Mouse (Mus musculus): ENCODE data around the gene Caskin2. TPM values are rescaled to one million over a fixed set of nuclear protein-coding genes. Genes with fewer than 3 reads are reported as not detected.

The Caskin2 gene
- polyA plus RNA-seq, 1 experiment from 2014 or later, result 11.0 TPM

GRCm38 (mm10) chr11:115832523-115832922 lies 19.1 kb upstream of the Caskin2 start:
- Histone ChIP-seq H3K36me3 (replicated peaks; ENCODE audit: control insufficient read depth, insufficient read depth) (no peaks in the 10 kb centered on the region), H3K27ac (no peak overlapping the region), H3K4me2 (replicated peaks) (no peak overlapping the region), H3K4me1 (replicated peaks; ENCODE audit: control insufficient read depth, insufficient read depth, low read length) (no peaks in the 10 kb centered on the region), H3K27me3 (ENCODE audit: control insufficient read depth, insufficient read depth, low read length) (peaks cover 16% of the 10 kb centered on the region), H3K4me3 (replicated peaks; ENCODE audit: low read length) (no peak overlapping the region), H3K9ac (no peak overlapping the region), H3K9me3 (ENCODE audit: control insufficient read depth, low read length) (no peaks in the 10 kb centered on the region)
- WGBS, result 10% methylated on average over 8 of the region's 8 CpGs
- ATAC-seq (ENCODE audit: low FRiP score) (no peak), DNase-seq (ENCODE audit: low spot score) (no peak)

GRCm38 (mm10) chr11:115832064-115832463 lies 18.6 kb upstream of the Caskin2 start:
- 73% methylated on average over 6 of the region's 6 CpGs for WGBS
- H3K4me1 ChIP-seq (replicated peaks; ENCODE audit: control insufficient read depth, insufficient read depth, low read length), result no peaks in the 10 kb centered on the region
- peaks cover 16% of the 10 kb centered on the region for H3K27me3 ChIP-seq (ENCODE audit: control insufficient read depth, insufficient read depth, low read length)
- no peak overlapping the region for H3K4me3 ChIP-seq (replicated peaks; ENCODE audit: low read length)
- no peaks in the 10 kb centered on the region for H3K36me3 ChIP-seq (replicated peaks; ENCODE audit: control insufficient read depth, insufficient read depth)
- H3K4me2 ChIP-seq (replicated peaks), result no peak overlapping the region
- no peak for DNase-seq (ENCODE audit: low spot score)
- H3K9me3 ChIP-seq (ENCODE audit: control insufficient read depth, low read length), result no peaks in the 10 kb centered on the region
- no peak overlapping the region for H3K9ac ChIP-seq
- ATAC-seq (ENCODE audit: low FRiP score), result no peak
- no peak overlapping the region for H3K27ac ChIP-seq

GRCm38 (mm10) chr11:115831518-115831917 lies 18.1 kb upstream of the Caskin2 start:
- H3K4me1 ChIP-seq (replicated peaks; ENCODE audit: control insufficient read depth, insufficient read depth, low read length), result no peaks in the 10 kb centered on the region
- no peak overlapping the region for H3K27ac ChIP-seq
- no peak for ATAC-seq (ENCODE audit: low FRiP score)
- no peak overlapping the region for H3K9ac ChIP-seq
- 56% methylated on average over 3 of the region's 3 CpGs for WGBS
- DNase-seq (ENCODE audit: low spot score), result no peak
- H3K4me2 ChIP-seq (replicated peaks), result no peak overlapping the region
- no peaks in the 10 kb centered on the region for H3K9me3 ChIP-seq (ENCODE audit: control insufficient read depth, low read length)
- H3K36me3 ChIP-seq (replicated peaks; ENCODE audit: control insufficient read depth, insufficient read depth), result no peaks in the 10 kb centered on the region
- peaks cover 16% of the 10 kb centered on the region for H3K27me3 ChIP-seq (ENCODE audit: control insufficient read depth, insufficient read depth, low read length)
- H3K4me3 ChIP-seq (replicated peaks; ENCODE audit: low read length), result no peak overlapping the region

- Histone ChIP-seq H3K36me3 (replicated peaks; ENCODE audit: control insufficient read depth, insufficient read depth) (no peaks in the 10 kb centered on the region), H3K27ac (no peak overlapping the region), H3K27me3 (ENCODE audit: control insufficient read depth, insufficient read depth, low read length) (peaks cover 21% of the 10 kb centered on the region), H3K9ac (no peak overlapping the region), H3K4me2 (replicated peaks) (no peak overlapping the region), H3K9me3 (ENCODE audit: control insufficient read depth, low read length) (no peaks in the 10 kb centered on the region), H3K4me1 (replicated peaks; ENCODE audit: control insufficient read depth, insufficient read depth, low read length) (no peaks in the 10 kb centered on the region), H3K4me3 (replicated peaks; ENCODE audit: low read length) (no peak overlapping the region)
- DNase-seq (ENCODE audit: low spot score) (no peak), ATAC-seq (ENCODE audit: low FRiP score) (no peak)
- WGBS, result 21% methylated on average over 25 of the region's 25 CpGs
Observed at GRCm38 (mm10) chr11:115830550-115831325, 17.3 kb upstream of the Caskin2 start.

- no peaks in the 10 kb centered on the region for H3K36me3 ChIP-seq (replicated peaks; ENCODE audit: control insufficient read depth, insufficient read depth)
- DNase-seq (ENCODE audit: low spot score), result no peak
- H3K4me3 ChIP-seq (replicated peaks; ENCODE audit: low read length), result no peak overlapping the region
- peaks cover 38% of the 10 kb centered on the region for H3K27me3 ChIP-seq (ENCODE audit: control insufficient read depth, insufficient read depth, low read length)
- ATAC-seq (ENCODE audit: low FRiP score), result no peak
- H3K9me3 ChIP-seq (ENCODE audit: control insufficient read depth, low read length), result no peaks in the 10 kb centered on the region
- 64% methylated on average over 4 of the region's 4 CpGs for WGBS
- H3K9ac ChIP-seq, result no peak overlapping the region
- H3K4me1 ChIP-seq (replicated peaks; ENCODE audit: control insufficient read depth, insufficient read depth, low read length), result peaks cover 4% of the 10 kb centered on the region; the same call in 1 of the 2 replicates
- H3K27ac ChIP-seq, result no peak overlapping the region
- no peak overlapping the region for H3K4me2 ChIP-seq (replicated peaks)
Observed at GRCm38 (mm10) chr11:115829036-115829435, 15.6 kb upstream of the Caskin2 start.

GRCm38 (mm10) chr11:115827624-115828023 lies 14.2 kb upstream of the Caskin2 start:
- Histone ChIP-seq H3K4me2 (replicated peaks) (no peak overlapping the region), H3K9me3 (ENCODE audit: control insufficient read depth, low read length) (no peaks in the 10 kb centered on the region), H3K4me3 (replicated peaks; ENCODE audit: low read length) (no peak overlapping the region), H3K4me1 (replicated peaks; ENCODE audit: control insufficient read depth, insufficient read depth, low read length) (peaks cover 11% of the 10 kb centered on the region; the same call in 1 of the 2 replicates), H3K9ac (no peak overlapping the region), H3K27me3 (ENCODE audit: control insufficient read depth, insufficient read depth, low read length) (peaks cover 41% of the 10 kb centered on the region), H3K27ac (no peak overlapping the region), H3K36me3 (replicated peaks; ENCODE audit: control insufficient read depth, insufficient read depth) (peaks cover 5% of the 10 kb centered on the region; the same call in 1 of the 2 replicates)
- WGBS, result 88% methylated on average over 6 of the region's 6 CpGs
- ATAC-seq (ENCODE audit: low FRiP score), result no peak
- no peak for DNase-seq (ENCODE audit: low spot score)

- H3K27me3 ChIP-seq (ENCODE audit: control insufficient read depth, insufficient read depth, low read length), result peaks cover 41% of the 10 kb centered on the region
- DNase-seq (ENCODE audit: low spot score) (no peak), ATAC-seq (ENCODE audit: low FRiP score) (no peak)
- peaks cover 15% of the 10 kb centered on the region for H3K36me3 ChIP-seq (replicated peaks; ENCODE audit: control insufficient read depth, insufficient read depth)
- no peaks in the 10 kb centered on the region for H3K9me3 ChIP-seq (ENCODE audit: control insufficient read depth, low read length)
- H3K9ac ChIP-seq, result no peak overlapping the region
- H3K4me1 ChIP-seq (replicated peaks; ENCODE audit: control insufficient read depth, insufficient read depth, low read length), result peaks cover 11% of the 10 kb centered on the region; the same call in 1 of the 2 replicates
- H3K27ac ChIP-seq, result no peak overlapping the region
- 43% methylated on average over 5 of the region's 5 CpGs for WGBS
- H3K4me2 ChIP-seq (replicated peaks), result no peak overlapping the region
- no peak overlapping the region for H3K4me3 ChIP-seq (replicated peaks; ENCODE audit: low read length)
Observed at GRCm38 (mm10) chr11:115826487-115826886, 13.0 kb upstream of the Caskin2 start.

- no peaks in the 10 kb centered on the region for H3K9me3 ChIP-seq (ENCODE audit: control insufficient read depth, low read length)
- WGBS, result 21% methylated on average over 11 of the region's 11 CpGs
- H3K4me1 ChIP-seq (replicated peaks; ENCODE audit: control insufficient read depth, insufficient read depth, low read length), result peaks cover 11% of the 10 kb centered on the region; the same call in 1 of the 2 replicates
- H3K4me2 ChIP-seq (replicated peaks), result peak overlapping the region; percentile 97
- H3K36me3 ChIP-seq (replicated peaks; ENCODE audit: control insufficient read depth, insufficient read depth), result peaks cover 32% of the 10 kb centered on the region
- H3K4me3 ChIP-seq (replicated peaks; ENCODE audit: low read length), result peak overlapping the region; percentile 57
- ATAC-seq (ENCODE audit: low FRiP score), result no peak
- peaks cover 27% of the 10 kb centered on the region for H3K27me3 ChIP-seq (ENCODE audit: control insufficient read depth, insufficient read depth, low read length)
- H3K27ac ChIP-seq, result no peak overlapping the region
- no peak for DNase-seq (ENCODE audit: low spot score)
- H3K9ac ChIP-seq, result no peak overlapping the region
Observed at GRCm38 (mm10) chr11:115824813-115825212, 11.4 kb upstream of the Caskin2 start.

- peak within 1 kb of the TSS; percentile 57 for H3K4me3 ChIP-seq (replicated peaks; ENCODE audit: low read length)
- H3K27ac ChIP-seq, result no peak within 1 kb of the TSS
- ATAC-seq (ENCODE audit: low FRiP score) (peak; percentile 80; the same call in 1 of the 2 replicates), DNase-seq (ENCODE audit: low spot score) (peak; percentile 63)
- peaks cover 36% of the 10 kb centered on the region for H3K36me3 ChIP-seq (replicated peaks; ENCODE audit: control insufficient read depth, insufficient read depth)
- peak within 1 kb of the TSS; percentile 52; the same call in 1 of the 2 replicates for H3K9ac ChIP-seq
- H3K4me2 ChIP-seq (replicated peaks), result peak within 1 kb of the TSS; percentile 97
- H3K27me3 ChIP-seq (ENCODE audit: control insufficient read depth, insufficient read depth, low read length), result peaks cover 27% of the 10 kb centered on the region
- peaks cover 11% of the 10 kb centered on the region; the same call in 1 of the 2 replicates for H3K4me1 ChIP-seq (replicated peaks; ENCODE audit: control insufficient read depth, insufficient read depth, low read length)
- H3K9me3 ChIP-seq (ENCODE audit: control insufficient read depth, low read length), result no peaks in the 10 kb centered on the region
- WGBS, result under 1% methylated on average over 86 of the region's 87 CpGs
Observed at GRCm38 (mm10) chr11:115823774-115824740, 10.6 kb upstream of the Caskin2 start, which contains the start of gene Llgl2. TSS of gene Llgl2 (plus strand) at chr11:115824049.

Measured in hindbrain, embryonic 14.5 days (tissue).